Mouse (Mus musculus) lung, adult 2 months (tissue): ENCODE measurements around the gene Pcdh15. TPM values are rescaled to one million over a fixed set of nuclear protein-coding genes. Genes with fewer than 3 reads are reported as not detected.

ENCODE experiments used
- DNase-seq: peaks from one replicate; pipeline ENCODE4 v3.0.0; 2022
- H3K4me1 ChIP-seq: fragments of 200-500 bp; 2 replicates; pipeline ENCODE4 v1.6.1; 2011; ENCODE audit warnings: low read length; ENCODE audit not compliant: control insufficient read depth, insufficient read depth
- H3K4me3 ChIP-seq: fragments of 200-500 bp; replicated peaks from 2 replicates; pipeline ENCODE3; 2011; ENCODE audit warnings: low read depth, mild to moderate bottlenecking, control low read depth, low read length; ENCODE audit errors: extremely low read depth
- CTCF ChIP-seq: fragments of 200-500 bp; IDR thresholded peaks from 2 replicates; pipeline ENCODE4 v1.5.1; 2011; ENCODE audit warnings: mild to moderate bottlenecking, low read length, control low read depth; ENCODE audit not compliant: insufficient read depth
- POLR2A ChIP-seq: fragments of 200-500 bp; IDR thresholded peaks from 2 replicates; pipeline ENCODE4 v1.6.1; 2011; ENCODE audit warnings: low read depth, mild to moderate bottlenecking, control low read depth, low read length, borderline replicate concordance; ENCODE audit errors: extremely low read depth
- WGBS: fragments of 180-500 bp; shearing (Covaris S2); methylation state at CpG from one replicate; pipeline ENCODE4 v1.1.7; 2018; 5-methylcytosine and 5-hydroxymethylcytosine counted together
- polyA plus RNA-seq: library from polyadenylated mRNA; depleted of rRNA; stranded (reverse); fragments of >200 nt; gene quantifications from 2 replicates; pipeline ENCODE4 v1.2.3, GENCODE M21; 2012

Gene Pcdh15
- polyA plus RNA-seq, 1 experiment: 0.05 TPM

DNA sequence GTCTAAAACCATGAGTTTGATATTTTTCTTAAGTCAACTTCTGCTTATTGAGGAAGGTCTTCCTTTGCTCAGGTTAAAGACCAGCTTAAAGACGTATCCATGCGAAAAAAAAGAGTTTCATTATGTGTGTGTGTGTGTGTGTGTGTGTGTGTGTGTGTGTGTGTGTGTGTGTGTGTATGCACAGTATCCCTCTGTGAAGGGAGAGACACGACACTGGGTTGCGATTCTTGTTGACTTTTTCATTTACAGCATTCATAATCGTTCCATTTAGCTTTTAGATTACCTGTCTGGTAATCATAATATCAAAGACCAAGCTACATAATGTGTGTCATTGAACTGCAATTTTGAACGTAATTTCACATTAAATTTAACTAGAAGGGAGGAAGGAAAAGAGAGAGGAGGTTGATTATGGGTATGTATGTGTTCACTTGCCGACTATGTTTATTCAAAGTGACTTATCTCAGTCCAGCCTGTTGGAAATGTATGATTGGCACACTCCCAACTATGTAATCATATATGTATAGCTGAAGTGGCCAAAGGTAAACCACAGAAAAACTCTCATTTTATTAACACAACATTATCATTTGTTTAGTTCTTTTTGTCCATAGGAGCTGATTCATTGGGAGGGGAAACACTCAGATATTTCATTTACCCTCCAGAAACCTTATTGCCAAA is 626.6 kb downstream of the Pcdh15 start:
- no peak for DNase-seq
- WGBS: 57% methylated on average over 7 of the region's 7 CpGs
- Histone ChIP-seq H3K4me3 (no peak overlapping the region), H3K4me1 (no peaks in the 10 kb centered on the region)
- TF ChIP-seq CTCF (no peak), POLR2A (no peak)

DNA sequence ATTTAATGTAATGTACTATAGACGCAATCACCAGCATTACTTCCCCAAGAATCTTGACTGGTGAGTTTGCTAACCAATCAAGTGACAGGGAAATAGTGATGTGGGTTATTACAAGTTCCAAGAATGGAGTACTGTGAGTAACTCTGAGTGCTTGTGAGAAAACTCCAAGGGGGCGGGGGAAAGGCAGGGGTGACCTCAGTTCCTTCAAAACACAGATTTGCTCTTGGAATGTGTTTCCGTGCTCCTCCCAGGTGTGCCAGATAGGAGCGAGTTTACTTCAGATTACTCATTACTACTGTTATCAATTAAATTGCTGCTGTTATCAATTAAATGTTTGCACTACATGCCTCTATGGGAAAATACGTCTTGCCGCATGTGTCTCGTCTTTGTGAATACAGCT is 634.1 kb downstream of the Pcdh15 start:
- no peak for DNase-seq
- Histone ChIP-seq H3K4me3 (no peak overlapping the region), H3K4me1 (no peaks in the 10 kb centered on the region)
- 80% methylated on average over 7 of the region's 7 CpGs for WGBS
- no peak for TF ChIP-seq CTCF
- no peak for TF ChIP-seq POLR2A

DNA sequence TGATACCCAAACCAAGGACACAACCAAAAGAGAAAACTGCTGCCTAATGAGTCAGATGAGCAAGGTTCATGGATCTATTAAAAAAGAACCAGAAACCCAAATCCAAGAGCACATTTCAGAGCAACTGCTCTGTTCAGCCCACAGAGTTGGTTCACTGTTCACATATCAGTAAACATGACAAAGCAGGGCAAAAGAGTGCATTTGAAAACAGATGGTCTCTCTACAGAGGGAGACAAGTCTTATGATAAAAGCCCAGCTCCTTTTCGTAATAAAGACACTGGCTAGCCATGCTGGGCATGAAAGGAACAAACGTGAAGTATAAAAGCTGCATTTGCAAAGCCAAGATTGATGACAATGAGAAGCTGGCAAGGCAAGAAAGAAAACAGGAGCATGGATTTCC is 649.9 kb downstream of the Pcdh15 start:
- Histone ChIP-seq H3K4me1 (no peaks in the 10 kb centered on the region), H3K4me3 (no peak overlapping the region)
- 33% methylated on average over 2 of the region's 2 CpGs for WGBS
- DNase-seq: no peak
- no peak for TF ChIP-seq POLR2A
- TF ChIP-seq CTCF: no peak

DNA sequence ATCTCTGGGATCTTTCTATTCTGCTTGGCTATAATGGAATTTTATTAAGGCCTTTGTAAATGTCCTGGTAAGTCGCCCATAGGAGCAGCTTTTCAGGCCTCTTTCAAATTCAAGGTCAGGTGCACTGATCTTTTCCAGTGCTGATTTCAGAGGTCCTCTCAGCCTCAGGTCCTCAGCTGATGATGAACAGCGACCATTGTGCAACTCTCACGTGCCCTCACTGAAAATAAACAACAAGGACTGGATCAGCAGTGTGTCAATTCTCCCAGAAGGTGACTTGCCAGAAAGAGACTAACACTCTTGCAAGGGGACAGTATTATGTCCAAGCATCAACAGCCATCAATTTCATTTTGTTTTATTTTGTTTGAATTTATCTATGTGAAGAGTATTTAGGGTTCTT is 654.7 kb downstream of the Pcdh15 start:
- 25% methylated on average over 3 of the region's 3 CpGs for whole genome bisulfite sequencing

DNA sequence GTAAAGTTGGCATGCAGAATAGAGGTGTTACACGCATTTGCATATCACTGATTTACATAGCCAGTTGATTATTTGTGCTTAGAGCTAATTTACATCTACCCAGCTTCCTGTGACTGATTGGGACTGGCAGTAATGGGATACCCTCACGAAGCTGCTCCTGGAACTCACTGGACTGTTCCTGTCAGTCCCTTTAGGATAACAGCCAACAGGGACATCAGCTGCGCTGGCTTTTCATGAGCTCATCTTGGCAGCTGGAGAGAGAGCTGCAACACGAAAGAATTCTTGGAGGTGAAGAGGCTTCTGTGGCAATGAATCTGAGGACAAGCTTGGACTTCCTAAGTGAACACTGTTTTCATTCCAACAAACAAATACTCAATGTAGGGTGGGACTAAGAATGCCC is 683.8 kb downstream of the Pcdh15 start:
- TF ChIP-seq CTCF (no peak), POLR2A (no peak)
- 46% methylated on average over 4 of the region's 4 CpGs for WGBS

More for the DNA sequence above, 654.7 kb downstream of the Pcdh15 start:
- no peak for TF ChIP-seq POLR2A
- TF ChIP-seq CTCF: no peak
- Histone ChIP-seq H3K4me1 (no peaks in the 10 kb centered on the region), H3K4me3 (no peak overlapping the region)
- no peak for DNase-seq

DNA sequence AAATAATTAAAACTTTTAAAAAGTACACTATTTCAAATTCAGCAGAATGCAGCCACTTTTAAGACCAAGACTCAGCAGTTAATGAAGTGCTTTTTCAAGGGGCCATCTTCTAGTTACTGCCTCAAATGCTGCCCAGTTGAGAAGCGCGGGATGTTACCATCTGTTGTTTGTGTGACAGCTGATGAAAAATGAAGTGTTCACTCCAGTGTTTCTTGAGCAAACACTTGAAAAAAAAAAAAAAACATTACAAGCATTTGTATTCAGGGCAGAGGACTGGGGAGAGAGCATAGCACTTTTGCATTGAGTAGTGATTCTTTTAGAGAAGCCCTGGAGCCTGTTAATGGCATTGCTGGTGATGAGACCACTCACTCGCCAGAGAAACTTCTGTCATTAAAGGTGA is 689.0 kb downstream of the Pcdh15 start:
- no peaks in the 10 kb centered on the region for H3K4me1 ChIP-seq
- TF ChIP-seq CTCF: no peak
- no peak for TF ChIP-seq POLR2A
- WGBS: 38% methylated on average over 3 of the region's 3 CpGs
- no peak overlapping the region for H3K4me3 ChIP-seq
- no peak for DNase-seq

More for the DNA sequence above, 683.8 kb downstream of the Pcdh15 start:
- H3K4me1 ChIP-seq: no peaks in the 10 kb centered on the region
- no peak for DNase-seq
- H3K4me3 ChIP-seq: no peak overlapping the region

DNA sequence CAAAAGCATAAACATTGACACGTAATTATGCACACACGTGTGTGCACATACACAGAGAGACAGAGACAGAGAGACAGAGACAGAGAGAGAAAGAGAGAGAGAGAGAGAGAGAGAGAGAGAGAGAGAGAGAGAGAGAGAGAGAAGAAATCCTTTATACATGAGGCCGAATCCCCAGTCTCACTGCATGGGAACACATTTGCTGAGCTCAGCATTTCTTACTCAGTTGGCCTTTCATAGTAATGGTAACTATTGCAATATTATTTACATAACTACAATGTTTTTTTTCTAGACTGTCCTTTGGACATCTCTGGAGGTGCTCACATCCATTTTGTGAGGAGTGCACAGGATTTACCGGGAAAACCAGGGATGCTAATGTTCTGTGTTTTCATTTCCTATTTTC is 705.9 kb downstream of the Pcdh15 start:
- 89% methylated on average over 4 of the region's 4 CpGs for WGBS
- DNase-seq: no peak
- Histone ChIP-seq H3K4me3 (no peak overlapping the region), H3K4me1 (no peaks in the 10 kb centered on the region)
- TF ChIP-seq POLR2A: no peak
- no peak for TF ChIP-seq CTCF

DNA sequence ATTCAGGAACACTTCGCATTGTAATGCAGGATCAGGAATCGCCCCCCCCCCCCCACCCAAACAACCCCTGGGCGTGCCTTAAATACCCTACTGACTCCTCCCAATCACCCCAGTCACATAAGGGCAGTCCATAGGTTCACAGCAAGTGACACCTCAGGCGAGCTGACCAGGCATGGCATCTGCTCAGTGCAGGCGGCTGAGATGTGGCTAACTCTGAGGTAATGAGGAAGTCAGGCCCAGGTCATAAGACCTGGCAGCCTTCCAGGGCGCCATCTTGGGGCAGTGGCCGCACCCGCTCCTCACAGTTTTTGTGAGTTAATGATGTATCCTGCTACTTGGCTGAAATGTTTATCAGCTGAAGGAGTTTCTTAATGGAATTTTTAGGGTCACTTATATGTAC is 713.2 kb downstream of the Pcdh15 start:
- Histone ChIP-seq H3K4me3 (no peak overlapping the region), H3K4me1 (no peaks in the 10 kb centered on the region)
- TF ChIP-seq CTCF (no peak), POLR2A (no peak)
- WGBS: 70% methylated on average over 8 of the region's 8 CpGs
- DNase-seq: no peak

DNA sequence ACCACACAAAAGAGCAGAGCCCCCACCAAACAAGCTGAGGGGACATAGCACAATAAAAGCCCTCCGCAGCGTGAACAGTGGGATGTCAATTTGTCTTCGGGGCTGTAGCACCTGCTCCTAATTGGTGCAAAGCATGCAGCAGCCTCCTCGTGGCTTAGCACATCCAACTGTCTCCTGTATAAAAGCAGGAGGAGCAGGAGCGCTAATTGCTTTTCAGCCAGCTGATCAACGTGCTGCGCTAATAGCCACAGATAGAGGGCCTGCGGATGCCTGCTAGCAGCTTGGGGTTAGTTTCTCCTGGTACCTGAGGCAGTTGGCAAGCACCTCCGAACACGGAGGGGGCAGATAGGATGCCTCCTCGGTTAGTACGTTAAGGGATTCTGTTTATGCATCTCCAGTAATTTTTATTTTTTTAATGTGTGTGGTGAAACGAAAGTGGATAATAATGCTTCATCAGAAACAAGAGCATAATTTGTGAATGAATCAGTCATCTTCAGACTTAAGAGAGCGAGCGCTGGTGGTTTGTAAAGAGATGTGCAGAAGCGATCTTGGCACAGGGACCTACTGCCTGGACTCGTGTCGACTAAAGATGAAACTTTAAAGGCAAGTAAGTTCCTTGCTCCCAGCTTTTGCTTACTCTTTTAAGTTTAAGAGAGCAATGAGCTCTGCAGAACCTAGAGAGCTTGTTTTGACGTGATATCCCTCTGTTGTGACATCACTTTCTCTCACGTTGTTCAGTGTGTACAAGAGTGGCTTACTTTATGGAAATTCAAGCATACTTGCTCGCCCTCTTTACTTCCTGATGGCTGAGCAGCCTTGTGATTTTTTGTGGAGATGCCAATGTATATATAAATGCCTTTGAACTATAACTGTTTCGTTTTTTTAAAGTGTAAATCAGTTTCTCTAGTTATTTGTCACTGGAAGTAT is 722.8 kb downstream of the Pcdh15 start:
- Histone ChIP-seq H3K4me3 (no peak overlapping the region), H3K4me1 (no peaks in the 10 kb centered on the region)
- no peak for TF ChIP-seq POLR2A
- TF ChIP-seq CTCF: no peak
- DNase-seq: no peak
- WGBS: 34% methylated on average over 22 of the region's 22 CpGs
